Mouse (Mus musculus) C2C12 (cell line): ENCODE measurements around the gene Smchd1.

Experiments
- CEBPB ChIP-seq: IDR thresholded peaks from one replicate; pipeline ENCODE4 v1.6.1; 2011; ENCODE audit warnings: low read depth, mild to moderate bottlenecking, control low read depth, moderate library complexity
- CTCF ChIP-seq: IDR thresholded peaks from one replicate; pipeline ENCODE4 v1.5.1; 2011; ENCODE audit not compliant: control insufficient read depth, insufficient read depth, insufficient read length
- FOSL1 ChIP-seq: IDR thresholded peaks from one replicate; pipeline ENCODE4 v1.8.0; 2011; ENCODE audit warnings: mild to moderate bottlenecking, low read length; ENCODE audit not compliant: poor library complexity, insufficient read depth, severe bottlenecking
- MAX ChIP-seq: IDR thresholded peaks from one replicate; pipeline ENCODE4 v1.6.1; 2011; ENCODE audit warnings: mild to moderate bottlenecking, control low read depth
- MYOD1 ChIP-seq: IDR thresholded peaks from one replicate; pipeline ENCODE4 v1.6.1; 2011; ENCODE audit warnings: low read depth; ENCODE audit not compliant: control insufficient read depth, insufficient read length
- MYOG ChIP-seq: IDR thresholded peaks from one replicate; pipeline ENCODE4 v1.6.1; 2011; ENCODE audit not compliant: control insufficient read depth, insufficient read length; ENCODE audit errors: extremely low read depth
- USF1 ChIP-seq: IDR thresholded peaks from one replicate; pipeline ENCODE4 v1.6.1; 2011; ENCODE audit warnings: low read depth, mild to moderate bottlenecking, control low read depth, moderate library complexity

DNA sequence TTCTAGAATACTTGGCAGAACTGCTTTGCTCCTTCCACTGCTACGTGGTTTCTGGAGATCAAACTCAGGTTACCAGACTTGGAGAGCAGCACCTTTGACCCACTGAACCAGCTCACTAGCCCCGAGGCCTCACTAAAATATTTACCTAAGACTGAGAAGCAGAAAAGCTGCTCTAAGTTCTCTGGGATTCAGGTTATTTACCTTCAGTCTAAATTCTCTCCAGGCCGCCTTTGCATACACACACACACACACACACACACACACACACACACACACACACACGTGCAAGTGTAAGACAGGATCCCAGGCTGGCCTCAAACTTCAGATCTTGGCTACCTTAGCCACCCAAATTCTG is 16.2 kb upstream of the Smchd1 start:
- TF ChIP-seq CTCF (no peak), CEBPB (no peak), USF1 (no peak), MAX (no peak), MYOG (no peak), FOSL1 (no peak), MYOD1 (no peak)
